Mouse (Mus musculus): Measurements from ENCODE around the gene Dpep3.
A peak's percentile ranks its signal among the peaks of the same experiment; 100 is the strongest.

Dpep3 gene

DNA sequence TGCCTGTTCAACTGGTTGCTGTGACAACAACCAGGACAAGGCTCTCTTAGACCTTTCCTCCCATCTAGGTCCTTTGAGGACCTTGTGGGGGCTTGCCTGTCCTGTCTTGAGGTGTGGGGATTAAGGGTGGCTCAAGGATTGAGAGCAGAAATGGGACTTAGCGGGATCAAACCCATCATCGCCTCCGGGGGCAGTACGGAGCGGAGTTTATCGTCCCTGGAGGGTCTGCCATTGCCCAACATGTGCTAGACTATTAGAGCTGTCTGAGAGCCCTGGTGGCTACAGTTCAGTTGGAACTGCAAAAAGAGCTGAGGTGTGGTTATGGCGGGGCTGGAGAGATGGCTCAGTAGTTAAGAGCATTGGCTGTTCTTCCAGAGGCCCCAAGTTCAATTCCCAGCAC is 3.9 kb downstream of the Dpep3 start:
- DNase-seq (ENCODE audit: low read depth, low spot score), result peak; percentile 50

DNA sequence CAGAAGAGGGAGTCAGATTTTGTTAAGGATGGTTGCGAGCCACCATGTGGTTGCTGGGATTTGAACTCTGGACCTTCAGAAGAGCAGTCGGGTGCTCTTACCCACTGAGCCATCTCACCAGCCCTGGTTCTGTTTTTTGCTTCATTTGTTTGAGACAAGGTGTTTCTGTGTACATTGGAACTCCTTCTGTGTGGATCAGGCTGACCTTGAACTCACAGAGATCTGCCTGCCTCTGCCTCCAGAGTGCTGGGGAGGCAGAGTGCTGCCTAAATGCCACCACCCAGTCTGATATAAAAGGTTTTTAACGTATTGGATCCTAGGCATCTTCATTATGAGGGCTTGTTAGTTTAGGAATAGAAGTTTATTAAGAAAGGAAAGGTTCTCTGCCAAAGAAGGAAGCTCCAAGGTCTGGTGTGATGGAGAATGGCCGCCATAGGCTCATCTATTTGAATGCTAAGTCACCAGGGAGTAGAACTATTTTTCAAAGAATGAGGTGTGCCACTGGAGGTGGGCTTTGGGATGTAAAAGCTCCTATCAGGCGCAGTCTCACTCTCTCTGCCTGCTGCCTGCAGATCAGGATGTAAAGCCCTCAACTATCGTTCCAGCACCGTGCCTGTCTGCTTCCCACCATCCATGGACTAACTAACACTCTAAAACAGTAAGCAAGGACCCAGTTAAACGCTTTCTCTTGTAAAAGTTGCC is 8.1 kb downstream of the Dpep3 start:
- no peak for DNase-seq (ENCODE audit: low read depth, low spot score)

DNA sequence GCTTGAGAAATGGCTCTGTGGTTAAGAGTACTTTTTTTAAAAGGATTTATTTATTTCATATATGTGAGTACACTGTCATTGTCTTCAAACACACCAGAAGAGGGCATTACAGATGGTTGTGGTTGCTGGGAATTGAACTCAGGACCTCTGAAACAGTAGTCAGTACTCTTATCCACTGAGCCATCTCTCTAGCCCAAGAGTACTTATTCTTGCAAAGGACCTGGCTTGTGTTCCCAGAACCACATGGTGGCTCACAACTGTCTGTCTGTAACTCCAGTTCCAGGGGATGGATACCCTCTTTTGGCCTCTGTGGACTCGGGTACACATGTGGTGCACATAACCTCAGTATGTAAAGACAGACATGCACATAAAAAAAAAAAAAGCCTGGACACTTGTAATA is 9.9 kb downstream of the Dpep3 start:
- no peak for DNase-seq (ENCODE audit: low read depth, low spot score)

DNA sequence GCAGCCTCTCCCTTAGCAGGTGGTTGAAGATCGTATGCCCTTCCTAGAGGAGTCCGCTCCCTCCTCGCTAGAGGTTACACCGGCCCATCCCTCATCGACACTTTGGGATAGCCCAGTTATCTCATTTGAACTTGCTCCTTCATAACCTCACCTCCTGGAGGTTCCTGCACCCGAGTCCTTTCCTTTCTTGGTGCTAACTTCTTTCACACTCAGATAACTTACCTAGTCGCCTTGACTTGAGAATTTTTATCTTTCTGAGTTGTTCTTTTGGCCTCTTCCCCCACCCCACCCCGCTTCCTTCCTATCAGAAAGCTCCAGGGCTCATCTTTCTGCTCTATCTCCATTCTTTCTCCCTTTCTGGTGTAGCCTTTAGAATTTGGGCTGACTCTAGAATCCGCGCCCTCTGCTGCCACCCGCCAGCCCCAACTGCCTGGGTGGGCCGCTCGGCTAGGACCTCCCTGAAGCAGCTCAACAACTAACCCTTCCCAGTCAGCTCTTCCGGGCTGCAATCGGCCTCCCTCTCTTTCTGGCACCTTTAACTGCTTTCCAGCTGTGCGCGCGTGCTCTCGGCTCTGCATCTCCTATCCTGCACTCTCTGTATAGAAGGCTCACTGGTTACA is 12.4 kb downstream of the Dpep3 start:
- no peak for DNase-seq (ENCODE audit: low read depth, low spot score)

DNA sequence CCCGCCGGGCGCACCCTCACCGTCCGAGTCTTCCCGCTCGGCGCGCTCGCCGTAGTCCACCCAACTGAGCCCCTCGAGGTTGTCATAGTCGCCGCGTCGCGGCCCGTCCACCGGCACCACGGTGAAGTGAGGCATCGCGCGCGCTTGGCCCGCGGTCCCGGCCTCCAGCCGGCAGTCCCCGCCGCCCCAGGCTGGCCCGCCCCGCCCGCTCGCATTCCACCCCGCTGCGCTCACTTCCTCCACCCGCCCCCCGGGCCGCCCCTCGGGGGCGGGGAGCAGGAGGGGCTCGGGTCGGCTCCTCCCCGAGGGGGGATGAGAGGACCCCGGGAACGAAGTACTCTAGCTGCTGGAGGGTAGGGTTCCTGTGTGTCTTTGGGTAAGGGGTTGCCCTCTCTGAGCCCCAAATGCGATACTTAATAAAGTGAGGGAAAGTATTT is 13.3 kb downstream of the Dpep3 start, which contains the start of gene Slc12a4:
Gene Slc12a4 (minus strand): TSS at position 193 of the 437 bp plus-strand sequence.
- DNase-seq (ENCODE audit: low read depth, low spot score), result peak; percentile 48

DNA sequence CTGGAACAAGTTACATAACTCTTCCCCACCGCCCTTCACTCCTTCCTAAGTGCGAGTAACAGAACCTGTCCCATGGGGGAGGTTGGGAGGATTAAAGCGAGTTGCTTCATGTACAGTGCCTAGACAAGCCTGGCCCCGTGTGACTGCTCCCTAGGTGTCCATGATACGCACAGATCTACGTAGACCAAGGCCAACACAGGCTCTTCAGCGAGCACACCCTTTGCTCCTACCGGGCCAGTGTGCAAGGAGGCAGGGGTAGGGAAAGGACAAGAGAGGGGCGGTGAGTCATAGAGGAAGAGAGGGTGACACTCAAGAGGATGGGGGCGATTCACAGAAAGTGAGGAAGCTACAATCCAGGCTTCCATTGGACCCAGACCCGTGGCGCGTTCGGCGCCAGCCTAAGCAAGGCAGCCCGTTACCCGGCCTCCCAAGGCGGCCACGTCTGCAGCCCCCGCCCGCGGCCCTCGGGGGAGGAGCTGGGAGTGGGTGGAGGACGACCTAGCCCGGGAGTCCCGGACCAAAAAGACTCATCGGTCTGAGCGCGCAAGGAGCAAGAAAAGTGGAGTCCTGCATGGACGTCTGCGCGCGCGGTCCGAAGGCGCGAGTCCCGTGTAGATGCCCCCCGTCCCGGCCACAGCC is 13.8 kb downstream of the Dpep3 start:
- DNase-seq (ENCODE audit: low read depth, low spot score), result no peak

DNA sequence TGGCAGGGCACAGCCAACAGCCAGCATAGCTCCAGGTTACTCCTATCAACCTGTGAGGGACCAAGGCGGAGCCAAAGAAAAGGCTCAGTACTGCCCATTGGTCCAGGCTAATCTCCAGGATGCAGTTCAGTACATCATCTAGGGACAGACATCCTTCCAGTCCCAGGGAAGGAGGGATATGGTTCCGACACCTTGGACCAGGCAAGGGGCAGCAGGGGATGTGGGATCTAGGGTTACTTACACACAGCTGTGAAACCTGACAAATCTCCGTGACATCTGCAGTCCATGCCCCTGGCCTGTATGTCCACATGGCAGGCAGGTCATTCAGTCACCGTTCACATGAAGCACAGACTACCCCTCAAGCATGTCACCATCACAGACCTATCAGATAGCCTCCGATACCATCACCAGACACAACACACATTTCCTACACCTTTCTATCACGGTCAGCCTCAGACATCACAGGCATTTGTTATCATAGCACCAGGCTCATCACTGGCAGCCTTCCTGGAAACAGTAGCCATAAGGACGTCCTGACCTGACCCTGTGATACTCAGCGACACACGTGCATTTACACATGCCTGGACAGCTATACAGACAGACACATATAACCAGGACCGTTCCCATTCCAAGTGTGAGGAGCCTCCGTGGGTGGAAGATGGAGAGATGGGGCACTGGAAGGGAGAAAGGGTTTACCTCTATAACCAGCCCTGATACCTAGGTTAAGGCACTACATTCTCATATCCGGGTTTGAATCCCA is 14.5 kb downstream of the Dpep3 start:
- DNase-seq (ENCODE audit: low read depth, low spot score), result no peak

DNA sequence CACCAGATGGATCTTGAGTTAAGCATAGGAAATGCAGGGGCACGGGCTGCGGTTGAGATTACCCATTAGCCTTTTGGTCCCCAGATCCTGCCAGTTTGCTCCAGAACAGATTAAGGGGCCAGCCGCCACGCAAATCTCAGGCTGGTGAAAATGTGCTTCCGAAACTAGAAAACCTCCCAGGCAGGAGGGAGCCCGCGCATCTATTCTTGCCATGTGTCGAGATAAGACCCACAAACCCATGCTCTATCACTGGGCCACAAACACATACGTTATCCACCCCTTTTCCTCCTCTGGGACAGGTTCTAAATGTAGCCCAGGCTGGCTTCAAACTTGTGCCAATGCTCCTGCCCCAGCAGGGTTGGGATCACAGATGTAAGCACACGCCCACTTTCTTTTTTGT is 17.7 kb downstream of the Dpep3 start:
- no peak for DNase-seq (ENCODE audit: low read depth, low spot score)

DNA sequence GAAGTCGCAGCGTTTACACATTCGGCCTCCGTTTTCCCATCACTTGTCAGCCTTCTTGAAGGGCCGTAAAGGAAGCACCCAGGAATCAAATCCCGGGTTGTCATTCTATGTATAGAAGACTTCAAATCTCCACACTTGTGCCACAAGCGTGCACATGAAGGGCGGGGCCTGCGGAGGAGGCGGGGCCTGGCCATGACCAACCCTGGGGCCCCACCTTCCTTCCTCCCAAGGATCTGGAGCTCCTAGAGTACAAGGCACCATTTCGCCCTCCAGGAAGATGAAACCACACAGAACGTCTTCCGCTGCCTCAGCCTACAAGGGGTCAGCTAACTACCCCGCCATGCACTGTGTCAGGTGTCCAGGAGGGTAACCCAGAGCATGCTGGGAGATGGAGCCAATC is 18.1 kb downstream of the Dpep3 start:
- no peak for DNase-seq (ENCODE audit: low read depth, low spot score)

DNA sequence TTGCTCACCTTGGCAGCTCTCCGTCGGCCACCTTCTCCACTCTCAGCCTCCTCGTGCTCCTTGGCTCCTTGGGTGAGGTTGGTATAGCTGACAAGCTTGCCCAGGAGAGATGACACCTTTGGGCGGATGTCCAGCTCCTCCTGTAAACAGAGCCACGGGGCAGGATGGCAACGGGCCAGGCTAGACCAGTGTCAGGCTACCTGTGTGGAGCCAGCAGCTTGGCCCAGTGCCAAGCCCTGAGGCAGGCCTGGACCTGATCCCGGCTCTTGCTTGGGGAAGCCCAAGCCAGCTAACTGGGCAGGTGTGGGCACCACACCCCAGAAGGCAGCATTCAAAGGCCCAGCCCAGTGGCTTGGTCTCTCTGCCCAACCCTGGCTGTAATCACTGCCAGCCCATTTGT is 19.9 kb downstream of the Dpep3 start:
- DNase-seq (ENCODE audit: low read depth, low spot score), result no peak

DNA sequence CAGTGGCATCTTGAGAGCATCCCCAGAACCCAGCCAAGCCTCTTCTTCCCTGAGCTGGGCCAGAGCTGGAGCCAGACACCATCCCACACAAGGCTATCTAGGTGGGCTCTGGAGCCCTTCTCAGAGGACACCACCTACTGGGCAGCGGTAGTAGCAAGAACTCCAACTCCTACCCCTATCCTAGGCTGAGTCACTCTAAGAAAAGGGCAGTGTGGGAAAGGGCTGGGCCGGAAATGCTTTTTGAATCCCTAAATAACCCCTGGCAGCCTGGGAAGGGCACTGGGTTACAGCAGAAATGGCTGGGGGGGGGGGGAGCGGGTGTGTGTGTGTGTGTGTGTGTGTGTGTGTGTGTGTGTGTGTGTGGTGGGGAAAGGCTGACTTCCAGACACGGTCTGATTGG is 21.4 kb downstream of the Dpep3 start:
- DNase-seq (ENCODE audit: low read depth, low spot score), result no peak

DNA sequence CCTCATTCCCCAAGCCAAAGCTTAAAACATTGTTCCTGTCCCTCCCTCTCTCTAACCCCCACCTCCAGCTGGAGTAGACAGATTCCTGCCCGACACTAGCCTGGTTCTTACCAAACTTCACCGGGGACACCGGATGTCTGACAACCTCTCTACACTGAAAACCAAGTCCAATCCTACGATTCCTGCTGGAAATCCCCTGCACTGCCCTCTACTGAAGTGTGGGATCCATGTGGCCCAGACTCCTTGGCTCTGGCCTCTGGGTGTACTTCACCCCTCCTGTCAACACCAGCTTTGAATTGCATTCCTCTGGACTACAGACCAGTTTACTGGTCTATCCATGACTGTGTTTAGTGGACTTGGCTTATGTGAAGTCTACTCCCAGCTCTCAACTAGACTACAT is 22.7 kb downstream of the Dpep3 start:
- no peak for DNase-seq (ENCODE audit: low read depth, low spot score)

DNA sequence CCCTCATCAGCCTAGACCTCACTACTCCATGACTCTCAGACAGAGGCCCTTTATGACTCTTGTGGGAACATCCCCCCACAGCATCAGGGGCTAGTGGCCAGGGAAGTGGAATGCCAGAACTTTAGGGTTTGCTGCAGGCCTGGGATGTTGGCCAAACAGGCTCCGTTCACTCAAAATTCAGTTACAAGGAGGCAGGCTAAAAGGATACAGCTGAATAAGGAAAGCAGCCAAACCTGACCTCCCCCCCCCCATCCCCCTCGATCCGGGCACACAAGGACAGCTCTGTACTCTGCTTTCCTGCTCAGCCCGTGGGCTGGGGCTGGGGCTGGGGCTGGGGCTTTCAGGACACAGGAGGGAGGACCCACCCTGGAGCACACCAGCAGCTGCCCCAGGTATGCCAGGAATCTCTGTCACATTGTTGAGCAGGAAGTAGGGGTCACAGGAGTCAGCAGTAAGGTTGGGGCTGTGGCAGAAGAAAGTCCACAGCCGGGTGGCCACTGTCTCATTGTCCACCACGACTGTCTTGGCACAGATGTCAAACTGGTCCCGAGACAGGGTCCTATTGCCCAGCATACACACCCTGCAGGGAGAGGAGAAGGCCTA is 28.1 kb downstream of the Dpep3 start:
- DNase-seq (ENCODE audit: low read depth, low spot score), result no peak

DNA sequence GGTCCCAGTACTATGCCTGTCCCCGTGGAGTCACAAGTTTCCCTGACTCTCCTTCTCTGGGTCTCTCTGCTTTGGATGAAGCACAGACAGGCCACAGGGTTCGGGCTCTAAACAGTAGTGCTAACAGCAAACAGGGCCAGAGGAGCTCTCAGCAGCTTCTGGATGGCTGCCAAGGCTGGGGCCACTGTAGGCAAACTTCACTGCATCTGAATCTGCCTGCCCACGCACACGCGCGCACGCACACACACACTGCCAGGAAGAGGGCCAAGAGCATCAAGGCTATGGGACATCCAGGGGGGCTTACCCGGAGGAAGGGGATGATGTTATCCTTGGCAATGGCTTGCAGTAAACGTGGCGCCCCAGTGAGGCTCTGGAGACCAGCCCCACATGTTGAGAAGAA is 29.9 kb downstream of the Dpep3 start:
- no peak for DNase-seq (ENCODE audit: low read depth, low spot score)

DNA sequence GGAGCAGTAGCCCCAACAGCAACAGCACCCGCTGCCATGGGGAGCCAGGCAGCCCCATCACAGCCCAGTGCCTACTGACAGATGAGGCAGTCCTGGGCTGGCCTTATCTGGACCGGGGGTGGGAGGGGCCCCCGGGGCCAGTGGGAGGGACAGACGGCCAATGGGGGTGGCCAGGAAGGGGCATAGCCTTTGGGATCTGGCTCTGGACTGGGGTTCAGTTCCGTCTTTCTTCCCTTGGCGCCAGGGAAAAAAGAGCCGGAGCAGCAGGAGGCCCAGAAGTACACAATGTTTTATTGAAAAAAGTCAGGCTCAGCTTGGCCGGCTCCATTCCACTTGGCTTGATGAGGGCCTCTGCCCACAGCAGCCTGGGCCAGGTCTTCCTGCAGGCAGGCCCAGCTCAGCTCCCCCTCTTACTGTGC is 35.9 kb downstream of the Dpep3 start, which contains the start of gene Lcat:
Gene Lcat (minus strand): TSS at position 62 of the 419 bp plus-strand sequence.
- no peak for DNase-seq (ENCODE audit: low read depth, low spot score)

DNA sequence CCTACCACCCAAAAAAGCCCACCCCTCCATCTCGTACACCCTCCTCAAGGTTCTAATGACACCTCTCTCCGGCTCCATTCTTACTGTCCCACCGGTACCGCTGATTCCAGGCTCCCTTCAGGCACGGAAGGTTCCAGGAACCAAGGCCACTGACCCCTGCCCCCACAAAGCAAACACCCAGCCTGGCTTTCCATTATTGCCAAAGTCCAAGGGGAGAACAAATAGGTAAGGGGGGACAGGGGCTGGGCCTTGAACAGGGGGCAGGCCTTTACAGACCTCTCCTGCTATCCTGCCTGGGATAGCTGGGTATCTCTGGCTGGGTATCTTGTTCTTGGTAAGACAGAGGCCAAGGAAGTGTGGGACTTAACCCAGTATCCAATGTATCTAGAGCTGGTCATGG is 36.7 kb downstream of the Dpep3 start:
- DNase-seq (ENCODE audit: low read depth, low spot score), result no peak

DNA sequence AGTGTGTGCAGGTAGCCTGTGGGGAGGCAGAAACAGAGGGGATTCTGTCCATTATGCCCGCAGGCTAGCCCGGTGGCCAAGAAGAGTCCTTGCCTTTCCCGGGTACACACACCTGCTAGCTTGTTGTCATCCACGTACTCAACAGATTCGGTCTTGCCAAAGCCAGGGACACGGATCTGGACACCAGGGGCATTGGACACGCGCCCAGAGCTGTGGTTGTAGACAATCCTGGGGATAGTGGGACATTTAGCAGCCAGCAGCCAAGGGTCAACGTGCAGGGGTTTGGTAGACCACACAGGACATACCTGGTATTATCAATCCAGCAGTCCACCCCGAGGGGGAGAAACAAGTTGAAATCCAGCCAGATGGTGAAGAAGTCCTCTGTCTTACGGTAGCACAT is 37.2 kb downstream of the Dpep3 start:
- no peak for DNase-seq (ENCODE audit: low read depth, low spot score)

DNA sequence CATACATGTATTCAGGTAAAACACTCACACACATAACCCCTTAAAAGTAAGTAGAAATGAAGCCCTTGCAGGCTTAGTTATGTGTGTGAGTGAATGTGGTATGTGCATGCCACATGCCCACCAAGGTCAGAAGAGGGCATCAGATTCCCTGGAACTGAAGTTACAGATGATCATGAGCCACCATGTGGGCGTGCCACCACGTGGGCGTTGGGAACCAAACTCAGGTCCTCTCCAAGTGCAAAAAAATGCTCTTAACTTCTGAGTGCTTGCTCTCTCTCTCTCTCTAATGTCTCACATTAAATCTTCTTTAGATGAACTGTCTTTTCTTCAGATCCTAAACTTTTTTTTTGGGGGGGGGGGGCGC is 40.9 kb downstream of the Dpep3 start, which contains the start of gene Psmb10:
Gene Psmb10 (minus strand): TSS at position 139 of the 364 bp plus-strand sequence.
- no peak for DNase-seq (ENCODE audit: low read depth, low spot score)

DNA sequence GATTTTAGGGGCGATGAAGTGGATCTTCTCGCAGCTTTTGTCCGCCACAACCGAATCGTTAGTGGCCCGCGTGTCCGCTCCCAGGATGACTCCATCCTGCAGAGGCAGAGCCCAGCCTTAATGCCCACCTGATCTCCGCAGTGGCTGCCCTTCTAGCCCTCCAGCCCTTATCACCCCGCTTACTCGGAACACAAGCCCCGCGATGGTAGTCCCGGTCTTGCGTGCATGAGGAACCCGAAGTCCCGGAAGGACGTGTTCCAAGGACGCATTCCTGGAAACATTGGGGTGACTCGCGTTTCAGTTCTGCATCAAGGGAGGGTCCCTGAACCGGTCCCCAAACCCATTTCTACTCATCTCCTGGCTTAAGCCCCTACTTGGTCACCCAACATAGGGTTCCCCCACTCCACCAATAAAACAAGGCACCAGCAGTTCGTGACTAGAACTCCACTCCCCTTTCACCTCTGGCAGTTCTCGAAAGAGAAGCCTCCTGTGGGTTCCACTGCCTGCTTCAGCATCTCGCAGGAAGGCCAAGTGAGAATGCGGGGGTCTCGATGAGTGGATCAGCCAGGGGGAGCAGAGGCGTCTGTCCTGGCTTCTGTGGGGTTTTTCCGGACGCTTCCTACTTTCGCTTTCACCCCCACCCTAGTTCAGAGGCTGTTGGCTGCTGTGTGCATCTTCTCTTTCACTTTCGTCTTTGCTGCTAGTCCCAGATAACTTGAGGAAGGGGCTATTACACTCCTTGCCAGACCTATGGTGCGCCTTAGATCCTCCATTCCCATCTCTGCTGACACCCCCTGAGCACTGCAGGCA is 41.5 kb downstream of the Dpep3 start:
- DNase-seq (ENCODE audit: low read depth, low spot score), result no peak

DNA sequence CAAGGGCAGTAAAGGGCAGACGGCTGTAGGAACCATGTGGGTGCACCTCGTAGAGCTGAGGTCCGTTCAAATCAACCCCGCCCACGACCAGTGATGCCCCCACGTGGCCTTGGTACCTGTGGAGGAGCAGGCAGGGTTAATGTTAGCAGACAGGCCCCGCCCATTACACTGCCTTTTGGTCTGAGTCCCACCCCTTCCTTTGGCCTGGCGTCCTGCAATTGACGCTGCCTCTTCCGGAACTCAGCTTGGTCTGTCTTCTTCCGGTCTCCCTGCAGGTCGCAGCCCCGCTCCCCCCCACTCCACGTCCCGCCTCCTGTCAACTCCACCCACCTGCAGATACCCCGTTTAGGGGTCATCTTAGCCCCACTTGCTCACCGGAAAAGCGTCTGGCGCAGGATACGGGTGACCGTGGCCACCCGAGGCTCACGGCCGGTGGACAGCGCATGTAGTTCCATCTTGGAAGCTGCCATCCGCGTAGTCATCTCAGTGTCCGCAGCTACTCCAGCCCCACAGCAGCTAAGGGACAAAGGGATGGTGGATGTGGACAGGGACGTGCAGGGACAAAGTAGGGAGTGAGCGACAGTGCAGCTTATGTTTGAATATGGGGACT is 42.3 kb downstream of the Dpep3 start:
- peak; percentile 83 for DNase-seq (ENCODE audit: low read depth, low spot score)

Measured in WW6 (cell line).